Mouse (Mus musculus) olfactory bulb, adult 2 months (tissue): ENCODE measurements at regions not wholly inside any gene's neighbourhood (a gene's known extent, or its start where the extent isn't known, plus 50 kb on each side); places are given as distances from the start of the nearest gene placed in this dataset.

ENCODE experiments used
- CTCF ChIP-seq: fragments of 200-500 bp; IDR thresholded peaks from 2 replicates; pipeline ENCODE4 v1.5.1; 2012; ENCODE audit warnings: low read depth, mild to moderate bottlenecking, low read length, moderate library complexity; ENCODE audit not compliant: insufficient read depth
- POLR2A ChIP-seq: fragments of 200-500 bp; IDR thresholded peaks from 2 replicates; pipeline ENCODE4 v1.6.1; 2012; ENCODE audit warnings: mild to moderate bottlenecking, low read depth, low read length, moderate library complexity; ENCODE audit not compliant: insufficient read depth

- TF ChIP-seq CTCF, result no peak
- TF ChIP-seq POLR2A, result no peak
These were observed 204.4 kb downstream of the Fam169b start for GRCm38 (mm10) chr7:68478044-68478443.
